Mouse (Mus musculus) ES-CJ7 (cell line): ENCODE measurements around the gene Zmiz2.
A peak's percentile ranks its signal among the peaks of the same experiment; 100 is the strongest.
"Not testable (repeated sequence)": the region's sequence is repeated elsewhere in the genome, so short reads cannot be mapped to it uniquely, and the experiment has no call there.

Experiments used
- DNase-seq: peaks from one replicate; pipeline ENCODE4 v3.0.0; 2011; ENCODE audit warnings: low read depth, low spot score

Zmiz2 gene

GRCm38 (mm10) chr11:6388726-6389413, at the start of gene Zmiz2:
TSS of gene Zmiz2 (plus strand) at chr11:6389074.
- DNase-seq, result peak; percentile 87

DNA sequence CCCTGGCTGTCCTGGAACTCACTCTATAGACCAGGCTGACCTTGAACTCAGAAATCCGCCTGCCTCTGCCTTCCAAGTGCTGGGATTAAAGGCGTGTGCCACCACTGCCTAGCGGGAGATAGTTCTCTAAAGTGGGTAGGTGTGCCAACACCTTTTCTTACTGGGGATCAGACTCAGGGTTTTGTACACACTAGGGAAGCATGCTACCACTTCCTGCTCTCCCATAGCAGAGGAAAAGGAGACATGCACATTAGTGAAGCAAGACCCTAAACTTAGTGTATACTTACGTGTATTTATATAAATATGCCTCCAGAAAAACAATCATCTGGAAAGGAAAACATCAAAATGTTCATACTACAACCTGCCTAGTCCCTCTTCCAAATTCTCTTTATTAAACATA, 42.9 kb upstream of the Zmiz2 start:
- no peak for DNase-seq

- no peak for DNase-seq
Measured at GRCm38 (mm10) chr11:6346966-6347365, 41.9 kb upstream of the Zmiz2 start.

GRCm38 (mm10) chr11:6348681-6349200, 40.1 kb upstream of the Zmiz2 start:
- DNase-seq, result no peak

DNA sequence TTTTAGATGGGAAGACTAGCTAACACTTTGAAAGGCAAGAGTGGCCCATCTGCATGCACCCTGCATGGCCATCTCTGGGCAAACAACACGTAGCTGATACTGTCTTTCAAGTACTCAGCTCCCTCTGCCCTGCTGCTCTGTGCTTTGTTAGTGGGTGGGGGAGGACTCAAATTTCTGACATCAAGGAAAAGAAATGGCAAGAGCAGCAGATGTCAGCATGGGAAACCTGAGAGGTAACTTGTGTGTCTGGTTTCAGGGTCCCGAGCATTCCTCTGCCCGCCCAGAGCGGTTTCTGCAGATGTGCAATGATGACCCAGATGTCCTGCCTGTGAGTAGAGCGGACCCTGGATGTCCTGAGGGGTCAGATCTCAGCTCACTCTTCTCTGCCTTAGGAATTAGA, 39.3 kb upstream of the Zmiz2 start:
- DNase-seq, result no peak

DNA sequence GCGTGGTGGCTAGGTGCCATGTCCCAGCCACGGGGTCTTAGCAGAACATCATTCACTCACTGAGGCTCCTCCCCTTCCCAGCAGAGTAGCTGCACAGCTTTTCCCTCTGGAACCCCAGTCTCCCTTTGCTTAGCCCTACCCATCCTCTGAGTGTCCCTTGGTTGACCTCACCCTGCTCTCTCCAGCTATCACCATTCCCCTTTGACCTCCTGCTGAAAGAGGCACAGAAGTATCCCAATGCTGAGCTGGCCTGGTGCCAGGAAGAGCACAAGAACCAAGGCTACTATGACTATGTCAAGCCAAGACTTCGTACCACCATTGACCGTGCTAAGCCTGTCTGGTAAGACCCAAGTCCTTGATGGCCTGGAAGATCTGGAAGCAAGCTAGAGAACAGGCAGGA, 33.8 kb upstream of the Zmiz2 start:
- DNase-seq, result no peak

GRCm38 (mm10) chr11:6364581-6365275, 24.1 kb upstream of the Zmiz2 start:
- DNase-seq, result peak; percentile 68

DNA sequence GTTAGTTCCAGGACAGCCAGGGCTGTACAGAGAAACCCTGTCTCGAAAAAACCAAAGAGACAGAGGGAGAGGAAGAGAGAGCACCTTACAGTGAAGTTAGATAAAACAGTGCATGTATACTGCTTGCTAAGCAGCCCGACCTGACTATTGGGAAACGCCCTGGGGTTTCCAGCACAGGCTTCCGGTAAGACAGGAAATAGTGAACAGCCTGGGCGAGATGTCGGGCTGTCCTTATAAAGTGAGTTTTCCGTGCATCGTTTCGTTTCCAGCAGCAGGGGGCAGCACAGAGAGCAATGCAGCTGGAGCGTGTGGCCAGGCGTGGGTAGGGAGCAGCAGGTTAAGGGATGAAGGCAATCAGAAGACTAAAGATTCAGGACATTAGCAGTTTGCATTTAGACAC, 23.0 kb upstream of the Zmiz2 start:
- DNase-seq, result peak; percentile 95

- DNase-seq, result no peak
Measured at GRCm38 (mm10) chr11:6366434-6366833, 22.4 kb upstream of the Zmiz2 start.

GRCm38 (mm10) chr11:6367156-6367555, 21.7 kb upstream of the Zmiz2 start:
- no peak for DNase-seq

GRCm38 (mm10) chr11:6367986-6368385, 20.9 kb upstream of the Zmiz2 start:
- not testable (repeated sequence) for DNase-seq

GRCm38 (mm10) chr11:6371376-6372155, 17.3 kb upstream of the Zmiz2 start:
- DNase-seq, result peak; percentile 56

DNA sequence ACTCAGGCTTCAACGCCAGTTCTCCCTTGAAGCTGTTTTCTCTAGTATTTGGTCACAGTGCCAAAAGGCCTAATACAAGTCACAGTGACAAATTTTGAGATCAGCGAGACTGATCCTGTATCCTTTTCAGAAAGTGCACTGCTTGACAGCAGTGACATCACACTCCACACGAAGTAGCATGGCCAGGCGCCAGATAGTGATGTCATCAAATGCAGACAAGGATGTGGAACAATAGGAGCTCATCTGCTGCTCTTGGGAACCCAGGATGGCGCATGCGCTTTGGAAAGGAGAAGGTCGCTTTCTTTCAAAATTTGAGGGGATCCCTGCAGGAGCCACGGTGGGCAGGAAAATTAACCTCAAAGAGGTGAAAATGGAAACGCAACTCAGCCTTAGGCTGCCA, 16.1 kb upstream of the Zmiz2 start:
- DNase-seq, result peak; percentile 60

DNA sequence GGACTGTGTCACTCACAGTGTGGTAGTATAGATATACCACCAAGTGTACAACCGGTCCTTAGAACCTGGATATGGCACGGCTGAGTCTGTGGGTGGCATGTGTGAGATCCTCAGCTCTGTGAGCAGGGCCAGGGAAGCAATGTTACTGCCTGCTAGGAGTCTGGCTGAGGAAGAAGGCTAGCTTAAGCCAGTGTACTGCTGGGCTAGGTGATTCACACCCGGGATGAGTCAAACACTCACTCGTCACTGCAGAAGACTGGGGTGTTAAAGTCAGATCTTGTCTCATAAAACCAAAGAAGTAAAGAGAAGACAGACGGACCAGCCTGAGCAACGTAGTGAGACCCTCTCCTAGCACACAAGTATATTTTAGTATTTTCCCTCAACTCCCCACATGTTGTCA, 8.0 kb upstream of the Zmiz2 start:
- no peak for DNase-seq

GRCm38 (mm10) chr11:6388126-6388725, 648 bp upstream of the Zmiz2 start:
- DNase-seq, result no peak

GRCm38 (mm10) chr11:6389483-6389921, 628 bp downstream of the Zmiz2 start:
- DNase-seq, result no peak

DNA sequence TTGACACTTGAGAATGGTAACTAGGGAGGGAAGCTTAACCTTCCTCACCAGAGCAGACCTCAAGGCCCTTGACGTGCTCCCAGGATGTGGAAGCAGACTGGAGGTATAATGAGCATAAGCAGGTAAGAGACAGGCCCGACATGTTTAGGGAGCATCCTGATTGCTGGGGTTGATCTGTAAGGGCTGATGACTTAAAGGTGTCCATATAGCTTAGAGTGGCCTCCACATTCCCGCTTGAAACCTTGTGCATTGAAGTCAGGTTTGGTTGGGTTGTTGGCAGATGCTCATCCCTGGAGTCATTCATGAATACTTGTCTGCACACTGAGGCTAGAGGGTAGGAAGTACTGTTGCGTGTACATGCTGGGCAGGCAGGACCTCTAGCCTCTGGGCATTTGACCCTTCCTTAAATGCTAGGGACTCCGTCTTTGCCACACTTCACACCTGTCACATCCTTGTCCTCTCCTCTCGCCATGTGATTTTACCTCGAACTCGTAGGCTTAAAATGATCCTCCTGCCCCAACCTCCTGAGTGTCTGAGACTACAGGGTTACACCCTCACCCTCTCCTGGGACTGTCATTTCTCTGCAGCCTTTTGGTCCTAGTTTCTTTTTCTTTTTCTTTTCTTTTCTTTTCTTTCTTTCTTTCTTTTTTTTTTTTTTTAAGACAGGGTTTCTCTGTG, 1.6 kb downstream of the Zmiz2 start:
- no peak for DNase-seq

DNA sequence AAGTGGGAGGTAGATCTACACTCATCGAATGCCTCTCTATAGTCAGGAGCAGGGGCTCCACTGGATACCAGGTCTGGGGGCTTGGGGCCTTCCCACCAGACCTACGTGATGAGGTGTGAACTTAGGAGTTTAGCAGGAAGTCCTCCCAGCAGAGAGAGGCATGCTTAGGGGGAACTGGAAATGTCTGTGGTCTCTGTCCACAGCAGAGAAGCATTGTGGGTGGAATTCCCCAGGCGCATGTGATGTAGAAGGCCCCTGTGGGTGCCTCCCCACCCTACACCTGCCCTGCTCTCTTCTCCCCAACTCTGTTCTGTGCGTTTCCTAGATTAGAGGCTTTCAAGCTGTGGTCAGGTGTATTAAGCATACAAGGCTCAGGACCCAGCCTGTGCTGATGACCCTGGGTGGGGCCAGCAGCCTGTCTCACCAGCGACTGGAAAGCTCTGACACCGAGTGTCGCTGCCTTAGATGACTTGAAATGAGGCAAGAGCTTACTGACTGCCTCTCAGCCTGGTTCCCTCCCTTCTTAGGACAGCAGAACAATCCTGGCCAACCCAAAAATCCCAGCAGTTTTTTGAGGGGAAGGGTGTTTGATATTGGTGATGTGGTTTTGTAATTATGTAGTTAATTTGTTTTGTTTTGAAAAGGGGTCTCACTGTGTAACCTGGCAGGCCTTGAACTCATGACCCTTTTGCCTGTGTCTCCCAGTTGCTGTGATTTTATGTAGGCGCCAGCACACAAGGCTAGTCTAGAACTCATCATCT, 2.8 kb downstream of the Zmiz2 start:
- no peak for DNase-seq

GRCm38 (mm10) chr11:6392857-6393256, 4.0 kb downstream of the Zmiz2 start:
- DNase-seq, result no peak

GRCm38 (mm10) chr11:6393866-6394265, 5.0 kb downstream of the Zmiz2 start:
- DNase-seq, result no peak

GRCm38 (mm10) chr11:6395565-6395964, 6.7 kb downstream of the Zmiz2 start:
- DNase-seq, result no peak
